Mouse (Mus musculus): ENCODE results near the gene Naxe. TPM values are rescaled to one million over a fixed set of nuclear protein-coding genes. Genes with fewer than 3 reads are reported as not detected.

Naxe gene
- polyA plus RNA-seq, 1 experiment from 2014 or later = 185 TPM

DNA sequence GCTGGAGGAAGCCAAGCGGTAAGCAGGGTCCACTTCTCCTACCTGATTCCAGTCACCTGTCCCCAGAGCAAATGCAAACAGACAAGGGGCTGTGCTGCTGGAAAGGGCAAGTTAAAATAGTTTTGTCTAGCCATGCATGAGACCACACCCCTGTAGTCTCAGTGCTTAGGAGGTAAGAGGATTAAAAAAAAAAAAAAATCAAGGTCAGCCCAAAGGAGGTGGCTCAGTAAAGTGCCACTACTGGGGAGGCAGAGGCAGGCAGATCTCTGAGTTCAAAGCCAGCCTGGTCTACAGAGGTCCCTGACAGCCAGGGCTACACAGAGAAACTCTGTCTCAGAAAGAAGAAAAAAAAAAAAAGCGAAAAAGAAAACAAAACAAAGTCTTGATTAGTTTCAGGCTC, 25.7 kb upstream of the Naxe start:
- H3K9ac ChIP-seq (replicated peaks) = no peak overlapping the region
- H3K9me3 ChIP-seq = no peaks in the 10 kb centered on the region
- 93% methylated on average over 2 of the region's 2 CpGs for WGBS
- H3K27me3 ChIP-seq = no peaks in the 10 kb centered on the region
- H3K4me2 ChIP-seq = no peak overlapping the region
- no peak overlapping the region for H3K27ac ChIP-seq
- no peak for ATAC-seq (ENCODE audit: insufficient number of reproducible peaks, insufficient read depth, low FRiP score, low TSS enrichment, low read depth)
- peaks cover 13% of the 10 kb centered on the region for H3K4me1 ChIP-seq (replicated peaks)
- H3K36me3 ChIP-seq = peaks cover 32% of the 10 kb centered on the region
- no peak overlapping the region for H3K4me3 ChIP-seq (replicated peaks)

DNA sequence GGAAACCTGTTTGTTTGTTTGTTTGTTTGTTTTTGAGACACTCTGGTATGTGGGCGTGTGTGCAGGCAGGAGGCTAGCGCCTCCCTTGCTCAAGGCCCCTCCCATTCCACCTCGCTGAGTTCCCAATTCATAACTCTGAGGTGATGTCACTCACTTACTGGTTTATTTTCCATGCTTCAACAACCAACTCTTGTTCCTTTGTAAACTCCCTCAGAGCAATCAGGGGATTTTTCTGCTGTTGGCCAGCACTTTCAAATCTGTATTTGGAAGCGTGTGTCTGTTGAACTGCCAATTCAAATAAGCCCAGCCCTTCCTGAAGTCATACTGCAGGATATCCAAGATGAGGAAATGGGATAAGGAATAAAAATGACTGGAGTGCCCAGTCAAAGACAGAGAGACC, 24.4 kb upstream of the Naxe start:
- H3K27ac ChIP-seq = 0 out of 2 replicates have a peak overlapping the region, but pooled peaks have one; percentile 13
- H3K4me3 ChIP-seq (replicated peaks) = peak overlapping the region; percentile 61
- peak overlapping the region; percentile 80 for H3K4me2 ChIP-seq
- H3K27me3 ChIP-seq = no peaks in the 10 kb centered on the region
- H3K9ac ChIP-seq (replicated peaks) = peak overlapping the region; percentile 65; the same call in 1 of the 2 replicates
- H3K9me3 ChIP-seq = no peaks in the 10 kb centered on the region
- peaks cover 23% of the 10 kb centered on the region for H3K36me3 ChIP-seq
- H3K4me1 ChIP-seq (replicated peaks) = peaks cover 13% of the 10 kb centered on the region
- 28% methylated on average over 4 of the region's 4 CpGs for WGBS
- no peak for ATAC-seq (ENCODE audit: insufficient number of reproducible peaks, insufficient read depth, low FRiP score, low TSS enrichment, low read depth)

DNA sequence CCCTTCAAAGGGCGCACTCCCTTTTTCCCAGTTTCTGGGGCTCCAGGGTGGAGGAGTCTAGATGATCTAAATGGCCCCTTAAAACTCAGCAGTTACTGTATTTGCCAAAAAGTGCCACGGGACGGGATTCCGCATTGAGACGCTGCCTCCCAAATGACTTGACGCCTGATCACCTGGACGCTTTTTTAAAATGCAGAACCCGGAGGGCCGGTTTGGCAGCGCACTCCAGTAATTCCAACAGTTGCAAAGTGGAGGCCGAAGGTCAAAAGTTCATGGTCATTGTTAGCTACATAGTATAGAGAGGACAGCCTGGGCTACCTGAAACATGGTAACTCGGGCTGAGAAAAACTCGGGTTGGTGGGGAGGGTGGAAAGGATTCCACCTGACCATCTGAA, 23.9 kb upstream of the Naxe start:
- 3% methylated on average over 13 of the region's 13 CpGs for WGBS
- H3K27ac ChIP-seq = no peak overlapping the region
- H3K36me3 ChIP-seq = peaks cover 22% of the 10 kb centered on the region
- peak overlapping the region; percentile 80 for H3K4me2 ChIP-seq
- H3K9ac ChIP-seq (replicated peaks) = peak overlapping the region; percentile 65
- no peak for ATAC-seq (ENCODE audit: insufficient number of reproducible peaks, insufficient read depth, low FRiP score, low TSS enrichment, low read depth)
- no peaks in the 10 kb centered on the region for H3K9me3 ChIP-seq
- peaks cover 13% of the 10 kb centered on the region for H3K4me1 ChIP-seq (replicated peaks)
- H3K27me3 ChIP-seq = 0 out of 2 replicates have a peak, but pooled peaks cover 3% of the 10 kb centered on the region
- peak overlapping the region; percentile 61 for H3K4me3 ChIP-seq (replicated peaks)

DNA sequence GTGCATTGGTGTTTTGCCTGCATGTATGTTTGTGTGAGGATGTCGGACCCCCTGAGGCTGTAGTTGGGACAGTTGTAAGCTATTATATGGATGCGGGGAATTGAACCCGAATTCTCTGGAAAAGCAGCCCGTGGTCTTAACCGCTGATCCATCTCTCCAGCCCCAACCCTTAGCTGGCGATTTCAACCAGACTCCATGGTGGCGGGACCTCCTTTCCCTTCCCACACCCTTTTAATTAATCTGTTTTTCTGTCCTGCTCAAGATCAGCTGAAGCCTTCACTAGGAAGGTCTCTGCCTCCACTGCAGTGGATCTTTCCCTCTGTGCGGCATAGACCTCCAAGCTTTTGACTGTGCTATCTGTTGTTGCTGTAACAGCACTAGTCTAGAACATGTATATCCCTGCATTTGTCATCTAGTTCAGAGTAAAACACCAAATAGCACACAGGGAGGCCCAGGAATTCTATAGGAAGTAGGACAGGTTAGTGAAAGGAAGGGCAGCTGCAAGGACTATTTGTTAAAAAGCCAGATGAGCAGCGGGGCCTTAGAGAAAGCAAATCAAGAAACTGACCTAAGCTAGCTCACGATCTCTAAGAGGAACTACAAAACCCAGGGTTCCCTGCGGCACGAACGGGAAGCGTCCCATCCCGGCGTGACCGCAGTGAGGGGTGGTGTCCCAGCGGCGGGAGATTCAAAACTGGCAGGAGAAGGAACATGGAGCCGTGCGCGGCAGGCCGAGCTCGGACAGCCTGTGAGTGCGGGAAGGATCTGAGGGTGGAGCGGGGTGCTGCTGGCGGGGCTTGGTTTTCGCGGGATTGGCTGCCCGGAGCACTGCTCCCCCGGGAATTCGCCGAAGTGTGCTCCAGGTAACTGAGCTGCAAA, 23.3 kb upstream of the Naxe start, which contains the start of gene Iqgap3:
Iqgap3 (plus strand) TSS at position 627 of the 879 bp plus-strand sequence.
- peak within 1 kb of the TSS; percentile 25; the same call in 1 of the 2 replicates for H3K27ac ChIP-seq
- 19% methylated on average over 33 of the region's 33 CpGs for WGBS
- ATAC-seq (ENCODE audit: insufficient number of reproducible peaks, insufficient read depth, low FRiP score, low TSS enrichment, low read depth) = peak; percentile 68; the same call in 1 of the 2 replicates

DNA sequence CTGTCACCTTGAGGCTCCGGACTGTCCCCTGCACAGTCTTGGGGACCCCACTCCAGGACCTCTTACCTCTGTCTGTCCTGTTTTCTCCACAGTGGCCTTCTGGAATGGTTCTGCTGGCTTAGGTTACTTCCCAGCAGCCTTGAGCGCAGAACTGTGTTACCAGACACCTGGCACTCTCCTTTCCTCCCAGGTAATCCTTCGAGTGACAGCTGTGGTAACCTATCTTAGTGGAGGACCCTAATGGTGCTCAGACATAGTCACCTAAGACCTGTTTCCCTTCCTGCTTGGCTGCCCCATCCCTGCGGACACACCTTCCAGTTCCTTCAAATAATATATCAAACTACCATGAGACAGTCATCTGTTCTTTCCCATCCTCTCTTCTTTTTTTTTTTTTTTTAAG, 19.9 kb upstream of the Naxe start, which contains the start of gene Ttc24:
Ttc24 (minus strand) TSS at position 101 of the 400 bp plus-strand sequence.
- no peak within 1 kb of the TSS for H3K4me2 ChIP-seq
- no peak for ATAC-seq (ENCODE audit: insufficient number of reproducible peaks, insufficient read depth, low FRiP score, low TSS enrichment, low read depth)
- no peaks in the 10 kb centered on the region for H3K36me3 ChIP-seq
- H3K4me3 ChIP-seq (replicated peaks) = no peak within 1 kb of the TSS
- H3K9me3 ChIP-seq = no peaks in the 10 kb centered on the region
- 0 out of 2 replicates have a peak, but pooled peaks cover 3% of the 10 kb centered on the region for H3K27me3 ChIP-seq
- no peak within 1 kb of the TSS for H3K9ac ChIP-seq (replicated peaks)
- WGBS = 73% methylated on average over 4 of the region's 4 CpGs
- peaks cover 12% of the 10 kb centered on the region for H3K4me1 ChIP-seq (replicated peaks)
- H3K27ac ChIP-seq = no peak within 1 kb of the TSS

More for the DNA sequence above, 23.3 kb upstream of the Naxe start, which contains the start of gene Iqgap3:
- H3K4me2 ChIP-seq = peak within 1 kb of the TSS; percentile 80
- peaks cover 19% of the 10 kb centered on the region for H3K36me3 ChIP-seq
- no peaks in the 10 kb centered on the region for H3K9me3 ChIP-seq
- peaks cover 13% of the 10 kb centered on the region for H3K4me1 ChIP-seq (replicated peaks)
- H3K4me3 ChIP-seq (replicated peaks) = peak within 1 kb of the TSS; percentile 61
- 0 out of 2 replicates have a peak, but pooled peaks cover 3% of the 10 kb centered on the region for H3K27me3 ChIP-seq
- peak within 1 kb of the TSS; percentile 65 for H3K9ac ChIP-seq (replicated peaks)

DNA sequence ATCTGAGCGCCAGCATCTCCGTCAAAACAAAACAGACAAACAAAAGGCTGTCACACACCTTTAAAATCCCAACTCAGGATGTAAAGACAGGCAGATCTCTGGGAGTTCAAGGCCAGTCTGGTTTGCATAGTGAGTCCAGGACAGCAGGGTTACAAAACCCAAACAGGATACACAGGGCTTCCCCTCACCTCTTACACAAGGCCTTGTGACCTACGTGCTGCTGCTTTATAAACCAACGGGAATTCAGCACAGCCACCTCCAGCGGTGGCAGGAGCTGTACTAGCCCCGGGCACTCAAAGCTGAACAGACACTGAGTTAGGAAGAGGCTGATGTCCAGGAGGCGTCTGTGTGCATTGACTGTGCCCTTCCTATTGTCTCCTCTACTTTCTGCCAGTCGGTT, 19.1 kb upstream of the Naxe start:
- no peak overlapping the region for H3K4me2 ChIP-seq
- ATAC-seq (ENCODE audit: insufficient number of reproducible peaks, insufficient read depth, low FRiP score, low TSS enrichment, low read depth) = no peak
- H3K27me3 ChIP-seq = 0 out of 2 replicates have a peak, but pooled peaks cover 3% of the 10 kb centered on the region
- no peaks in the 10 kb centered on the region for H3K36me3 ChIP-seq
- no peak overlapping the region for H3K27ac ChIP-seq
- WGBS = 58% methylated on average over 8 of the region's 8 CpGs
- H3K4me3 ChIP-seq (replicated peaks) = no peak overlapping the region
- H3K4me1 ChIP-seq (replicated peaks) = peaks cover 5% of the 10 kb centered on the region
- no peaks in the 10 kb centered on the region for H3K9me3 ChIP-seq
- no peak overlapping the region for H3K9ac ChIP-seq (replicated peaks)

DNA sequence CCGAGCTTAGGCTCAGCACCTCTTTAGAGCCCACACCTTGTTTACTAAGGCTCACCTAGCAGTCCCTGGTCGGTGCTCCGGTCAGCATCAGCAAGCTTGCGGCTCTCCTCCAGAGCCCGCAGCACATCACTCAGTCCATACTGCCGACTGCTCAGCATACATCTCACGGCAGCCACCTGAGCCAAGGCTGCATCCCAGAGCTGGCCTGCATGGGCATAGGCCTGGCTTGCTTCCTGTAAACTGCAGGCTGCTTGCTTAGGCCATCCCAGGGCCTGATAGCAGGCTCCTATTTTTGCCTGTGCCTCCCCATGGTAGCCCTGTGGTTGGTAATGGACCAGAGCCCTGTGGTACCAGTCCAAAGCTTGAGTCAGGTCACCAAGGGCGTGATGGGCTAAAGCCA, 16.5 kb upstream of the Naxe start:
- WGBS = 68% methylated on average over 8 of the region's 8 CpGs

DNA sequence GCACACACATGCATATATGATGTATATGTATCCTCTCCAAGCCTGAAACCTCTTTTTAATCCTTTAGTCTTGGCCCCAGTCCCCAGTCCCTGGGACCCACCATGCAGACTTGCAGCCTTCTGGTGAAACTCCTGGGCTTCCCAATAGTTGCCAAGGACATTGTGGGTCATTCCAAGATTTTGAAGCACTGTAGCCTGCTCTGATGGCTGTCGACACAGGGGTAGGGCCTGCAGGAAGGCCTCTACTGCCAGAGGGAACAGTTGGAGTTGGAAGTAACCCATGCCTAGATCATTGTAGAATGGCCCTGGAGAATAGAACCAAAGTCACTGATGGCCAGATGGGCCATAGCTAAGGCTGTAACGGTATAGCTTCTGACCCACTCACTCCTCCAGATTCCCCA, 16.1 kb upstream of the Naxe start:
- Histone ChIP-seq H3K4me1 (replicated peaks) (no peaks in the 10 kb centered on the region), H3K9ac (replicated peaks) (no peak overlapping the region), H3K4me3 (replicated peaks) (no peak overlapping the region), H3K27ac (no peak overlapping the region), H3K4me2 (no peak overlapping the region), H3K36me3 (no peaks in the 10 kb centered on the region), H3K27me3 (0 out of 2 replicates have a peak, but pooled peaks cover 17% of the 10 kb centered on the region), H3K9me3 (no peaks in the 10 kb centered on the region)
- no peak for ATAC-seq (ENCODE audit: insufficient number of reproducible peaks, insufficient read depth, low FRiP score, low TSS enrichment, low read depth)
- WGBS = 72% methylated on average over 2 of the region's 2 CpGs

More for the DNA sequence above, 16.5 kb upstream of the Naxe start:
- no peaks in the 10 kb centered on the region for H3K4me1 ChIP-seq (replicated peaks)
- no peak for ATAC-seq (ENCODE audit: insufficient number of reproducible peaks, insufficient read depth, low FRiP score, low TSS enrichment, low read depth)
- H3K36me3 ChIP-seq = no peaks in the 10 kb centered on the region
- no peak overlapping the region for H3K27ac ChIP-seq
- H3K4me3 ChIP-seq (replicated peaks) = no peak overlapping the region
- H3K4me2 ChIP-seq = no peak overlapping the region
- H3K9me3 ChIP-seq = no peaks in the 10 kb centered on the region
- no peak overlapping the region for H3K9ac ChIP-seq (replicated peaks)
- 0 out of 2 replicates have a peak, but pooled peaks cover 17% of the 10 kb centered on the region for H3K27me3 ChIP-seq

DNA sequence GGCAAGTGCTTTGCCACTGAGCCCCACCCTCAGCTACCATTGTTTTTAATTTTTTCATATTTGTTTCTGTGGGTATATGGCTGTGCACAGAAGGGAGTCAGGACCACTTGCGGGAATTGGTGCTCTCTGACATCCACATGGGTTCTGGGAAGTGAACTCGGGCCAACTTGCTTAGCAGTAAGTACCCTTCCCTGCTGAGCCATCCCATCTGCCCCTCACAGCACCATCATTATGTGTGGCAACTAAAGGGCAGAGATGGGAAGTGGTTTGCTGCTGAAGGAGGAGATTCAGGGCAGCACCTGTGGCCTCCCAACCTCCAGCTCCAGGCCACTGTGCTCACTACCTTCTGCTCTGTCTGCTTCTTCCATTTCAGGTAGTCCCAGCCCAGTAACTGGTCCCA, 15.3 kb upstream of the Naxe start:
- H3K9ac ChIP-seq (replicated peaks) = no peak overlapping the region
- 0 out of 2 replicates have a peak, but pooled peaks cover under 1% of the 10 kb centered on the region for H3K4me1 ChIP-seq (replicated peaks)
- no peaks in the 10 kb centered on the region for H3K9me3 ChIP-seq
- H3K4me2 ChIP-seq = no peak overlapping the region
- H3K4me3 ChIP-seq (replicated peaks) = no peak overlapping the region
- H3K36me3 ChIP-seq = no peaks in the 10 kb centered on the region
- WGBS = 47% methylated on average over 2 of the region's 2 CpGs
- no peak for ATAC-seq (ENCODE audit: insufficient number of reproducible peaks, insufficient read depth, low FRiP score, low TSS enrichment, low read depth)
- H3K27ac ChIP-seq = no peak overlapping the region
- H3K27me3 ChIP-seq = 0 out of 2 replicates have a peak, but pooled peaks cover 17% of the 10 kb centered on the region

DNA sequence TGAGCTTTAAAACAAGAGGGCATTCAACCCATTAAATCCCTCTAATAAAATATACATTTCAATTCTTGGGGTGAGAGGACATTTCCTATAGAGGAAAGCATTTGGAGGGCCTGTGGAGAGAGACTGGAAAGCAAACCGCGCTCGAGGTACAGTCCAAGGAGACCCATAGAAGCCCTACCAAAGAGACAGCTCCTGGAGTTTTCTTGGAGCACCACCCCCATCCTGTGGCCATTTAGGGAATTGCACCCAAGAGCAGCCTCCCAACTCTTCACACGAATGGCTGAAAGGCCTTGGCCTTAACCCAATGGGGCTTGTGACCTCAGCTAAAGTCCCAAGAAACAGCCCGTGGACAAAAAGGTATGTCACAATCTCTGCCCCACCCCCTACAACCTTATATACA, 13.5 kb upstream of the Naxe start:
- peak; percentile 44; the same call in 1 of the 2 replicates for ATAC-seq (ENCODE audit: insufficient number of reproducible peaks, insufficient read depth, low FRiP score, low TSS enrichment, low read depth)
- Histone ChIP-seq H3K4me3 (replicated peaks) (no peak overlapping the region), H3K9ac (replicated peaks) (no peak overlapping the region), H3K4me2 (no peak overlapping the region), H3K4me1 (replicated peaks) (0 out of 2 replicates have a peak, but pooled peaks cover 6% of the 10 kb centered on the region), H3K27ac (no peak overlapping the region), H3K27me3 (0 out of 2 replicates have a peak, but pooled peaks cover 14% of the 10 kb centered on the region), H3K9me3 (no peaks in the 10 kb centered on the region), H3K36me3 (no peaks in the 10 kb centered on the region)
- 5% methylated on average over 5 of the region's 5 CpGs for WGBS

DNA sequence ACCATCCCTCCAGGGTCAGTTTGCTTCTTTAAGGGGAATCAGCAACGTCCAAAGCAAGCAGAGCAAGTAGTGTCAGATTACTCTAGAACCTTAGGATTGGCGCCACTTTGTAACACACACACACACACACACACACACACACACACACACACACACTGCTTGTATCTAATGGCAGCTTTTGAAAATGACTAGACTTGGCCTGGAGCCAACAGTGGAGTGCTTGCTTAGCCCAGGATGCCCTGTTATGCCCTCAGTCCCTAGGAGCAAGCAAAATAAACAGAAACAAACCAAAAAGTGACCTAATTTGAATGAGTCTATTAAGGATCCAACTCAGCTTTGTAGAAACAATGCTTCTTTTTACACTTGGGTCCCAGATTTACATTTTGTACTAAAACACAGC, 10.1 kb upstream of the Naxe start:
- ATAC-seq (ENCODE audit: insufficient number of reproducible peaks, insufficient read depth, low FRiP score, low TSS enrichment, low read depth) = no peak
- H3K4me3 ChIP-seq (replicated peaks) = no peak overlapping the region
- H3K27me3 ChIP-seq = 0 out of 2 replicates have a peak, but pooled peaks cover 14% of the 10 kb centered on the region

More for the DNA sequence above, 10.1 kb upstream of the Naxe start:
- Histone ChIP-seq H3K9ac (replicated peaks) (no peak overlapping the region), H3K4me1 (replicated peaks) (0 out of 2 replicates have a peak, but pooled peaks cover 6% of the 10 kb centered on the region), H3K4me2 (no peak overlapping the region), H3K36me3 (no peaks in the 10 kb centered on the region), H3K9me3 (no peaks in the 10 kb centered on the region), H3K27ac (no peak overlapping the region)
- 25% methylated on average over 2 of the region's 2 CpGs for WGBS
